Mouse (Mus musculus) kidney, adult 2 months (tissue): ENCODE results near the gene Tox2.

Source experiments
- CTCF ChIP-seq: fragments of 200-500 bp; conservative IDR thresholded peaks from 2 replicates; pipeline ENCODE4 v1.5.1; 2011; ENCODE audit warnings: low read depth, mild to moderate bottlenecking, control low read depth, low read length, moderate library complexity, mixed read lengths; ENCODE audit not compliant: insufficient read depth, insufficient read length
- POLR2A ChIP-seq: fragments of 200-500 bp; IDR thresholded peaks from one replicate; pipeline ENCODE4 v1.6.1; 2011; ENCODE audit warnings: low read depth, low read length, control low read depth

GRCm38 (mm10) chr2:163285335-163285734 lies 82.4 kb downstream of the Tox2 start:
- TF ChIP-seq CTCF: no peak
- no peak for TF ChIP-seq POLR2A
